Mouse (Mus musculus): ENCODE measurements around the gene Tubb2a. TPM values are rescaled to one million over a fixed set of nuclear protein-coding genes. Genes with fewer than 3 reads are reported as not detected.
"Not testable (repeated sequence)": the region's sequence is repeated elsewhere in the genome, so short reads cannot be mapped to it uniquely, and the experiment has no call there.

Tubb2a gene
- polyA plus RNA-seq, 1 experiment from 2014 or later: 140 TPM

- not testable (repeated sequence) for H3K4me3 ChIP-seq; H3K27me3 ChIP-seq (replicated peaks); H3K4me2 ChIP-seq; H3K9ac ChIP-seq; ATAC-seq (ENCODE audit: extremely low read depth, insufficient number of reproducible peaks, low FRiP score, low TSS enrichment); H3K9me3 ChIP-seq; H3K27ac ChIP-seq (replicated peaks)
- Histone ChIP-seq H3K4me1 (peaks cover 21% of the 10 kb centered on the region), H3K36me3 (peaks cover 45% of the 10 kb centered on the region)
- WGBS: 91% methylated on average over 11 of the region's 17 CpGs
Measured at GRCm38 (mm10) chr13:34074441-34074840, 3.4 kb downstream of the Tubb2a start.

GRCm38 (mm10) chr13:34072847-34073246 lies 5.0 kb downstream of the Tubb2a start:
- Histone ChIP-seq H3K9ac (no peak overlapping the region), H3K9me3 (no peaks in the 10 kb centered on the region), H3K4me1 (peaks cover 13% of the 10 kb centered on the region), H3K36me3 (peaks cover 60% of the 10 kb centered on the region), H3K4me2 (no peak overlapping the region), H3K27ac (replicated peaks) (no peak overlapping the region), H3K4me3 (no peak overlapping the region), H3K27me3 (replicated peaks) (no peaks in the 10 kb centered on the region)
- 63% methylated on average over 3 of the region's 3 CpGs for WGBS
- ATAC-seq (ENCODE audit: extremely low read depth, insufficient number of reproducible peaks, low FRiP score, low TSS enrichment): no peak

GRCm38 (mm10) chr13:34071836-34072235 lies 6.0 kb downstream of the Tubb2a start:
- Histone ChIP-seq H3K9ac (no peak overlapping the region), H3K4me1 (peaks cover 15% of the 10 kb centered on the region), H3K27me3 (replicated peaks) (no peaks in the 10 kb centered on the region), H3K4me2 (no peak overlapping the region), H3K36me3 (peaks cover 63% of the 10 kb centered on the region), H3K4me3 (no peak overlapping the region), H3K9me3 (no peaks in the 10 kb centered on the region), H3K27ac (replicated peaks) (no peak overlapping the region)
- ATAC-seq (ENCODE audit: extremely low read depth, insufficient number of reproducible peaks, low FRiP score, low TSS enrichment): no peak
- WGBS: 85% methylated on average over 6 of the region's 6 CpGs

- Histone ChIP-seq H3K27me3 (replicated peaks) (no peaks in the 10 kb centered on the region), H3K4me1 (peaks cover 10% of the 10 kb centered on the region), H3K4me3 (no peak overlapping the region), H3K27ac (replicated peaks) (no peak overlapping the region), H3K9me3 (no peaks in the 10 kb centered on the region), H3K9ac (no peak overlapping the region), H3K4me2 (no peak overlapping the region), H3K36me3 (peaks cover 54% of the 10 kb centered on the region)
- WGBS: 61% methylated on average over 4 of the region's 4 CpGs
- ATAC-seq (ENCODE audit: extremely low read depth, insufficient number of reproducible peaks, low FRiP score, low TSS enrichment): no peak
Measured at GRCm38 (mm10) chr13:34070296-34070695, 7.5 kb downstream of the Tubb2a start.

- Histone ChIP-seq H3K4me1 (peaks cover 7% of the 10 kb centered on the region), H3K4me2 (no peak overlapping the region), H3K36me3 (peaks cover 58% of the 10 kb centered on the region), H3K9ac (no peak overlapping the region), H3K27me3 (replicated peaks) (no peaks in the 10 kb centered on the region), H3K27ac (replicated peaks) (no peak overlapping the region), H3K9me3 (no peaks in the 10 kb centered on the region), H3K4me3 (no peak overlapping the region)
- WGBS: 59% methylated on average over 1 of the region's 1 CpGs
- ATAC-seq (ENCODE audit: extremely low read depth, insufficient number of reproducible peaks, low FRiP score, low TSS enrichment): no peak
Measured at GRCm38 (mm10) chr13:34066351-34066750, 11.5 kb downstream of the Tubb2a start.

GRCm38 (mm10) chr13:34062466-34062865 lies 15.3 kb downstream of the Tubb2a start:
- H3K9me3 ChIP-seq: no peaks in the 10 kb centered on the region
- no peaks in the 10 kb centered on the region for H3K27me3 ChIP-seq (replicated peaks)
- ATAC-seq (ENCODE audit: extremely low read depth, insufficient number of reproducible peaks, low FRiP score, low TSS enrichment): no peak
- peaks cover 60% of the 10 kb centered on the region for H3K36me3 ChIP-seq
- H3K27ac ChIP-seq (replicated peaks): no peak overlapping the region
- no peak overlapping the region for H3K9ac ChIP-seq
- H3K4me3 ChIP-seq: no peak overlapping the region
- whole genome bisulfite sequencing: 78% methylated on average over 10 of the region's 10 CpGs
- H3K4me1 ChIP-seq: peaks cover 9% of the 10 kb centered on the region
- no peak overlapping the region for H3K4me2 ChIP-seq

- WGBS: 72% methylated on average over 9 of the region's 9 CpGs
- H3K36me3 ChIP-seq: peaks cover 77% of the 10 kb centered on the region
Measured at GRCm38 (mm10) chr13:34060061-34060460, 17.7 kb downstream of the Tubb2a start.

GRCm38 (mm10) chr13:34057252-34057651 lies 20.6 kb downstream of the Tubb2a start:
- Histone ChIP-seq H3K36me3 (peaks cover 79% of the 10 kb centered on the region), H3K9me3 (no peaks in the 10 kb centered on the region), H3K4me1 (peaks cover 5% of the 10 kb centered on the region), H3K27ac (replicated peaks) (no peak overlapping the region), H3K9ac (no peak overlapping the region), H3K27me3 (replicated peaks) (no peaks in the 10 kb centered on the region), H3K4me3 (no peak overlapping the region), H3K4me2 (no peak overlapping the region)
- no peak for ATAC-seq (ENCODE audit: extremely low read depth, insufficient number of reproducible peaks, low FRiP score, low TSS enrichment)
- 91% methylated on average over 1 of the region's 1 CpGs for WGBS

More at GRCm38 (mm10) chr13:34060061-34060460, 17.7 kb downstream of the Tubb2a start:
- H3K27me3 ChIP-seq (replicated peaks): no peaks in the 10 kb centered on the region
- H3K4me2 ChIP-seq: no peak overlapping the region
- no peak overlapping the region for H3K4me3 ChIP-seq
- no peak overlapping the region for H3K9ac ChIP-seq
- ATAC-seq (ENCODE audit: extremely low read depth, insufficient number of reproducible peaks, low FRiP score, low TSS enrichment): no peak
- no peaks in the 10 kb centered on the region for H3K9me3 ChIP-seq
- H3K4me1 ChIP-seq: peaks cover 5% of the 10 kb centered on the region
- H3K27ac ChIP-seq (replicated peaks): no peak overlapping the region

- 83% methylated on average over 3 of the region's 3 CpGs for whole genome bisulfite sequencing
- Histone ChIP-seq H3K4me3 (no peak overlapping the region), H3K27ac (replicated peaks) (no peak overlapping the region), H3K27me3 (replicated peaks) (no peaks in the 10 kb centered on the region), H3K36me3 (peaks cover 90% of the 10 kb centered on the region), H3K9ac (no peak overlapping the region), H3K4me2 (no peak overlapping the region), H3K9me3 (no peaks in the 10 kb centered on the region), H3K4me1 (no peaks in the 10 kb centered on the region; the same call in 1 of the 2 replicates)
- no peak for ATAC-seq (ENCODE audit: extremely low read depth, insufficient number of reproducible peaks, low FRiP score, low TSS enrichment)
Measured at GRCm38 (mm10) chr13:34054983-34055382, 22.8 kb downstream of the Tubb2a start.

GRCm38 (mm10) chr13:34054391-34054790 lies 23.4 kb downstream of the Tubb2a start:
- no peak for ATAC-seq (ENCODE audit: extremely low read depth, insufficient number of reproducible peaks, low FRiP score, low TSS enrichment)
- no peaks in the 10 kb centered on the region for H3K4me1 ChIP-seq
- no peak overlapping the region for H3K27ac ChIP-seq (replicated peaks)
- no peak overlapping the region for H3K4me3 ChIP-seq
- H3K9ac ChIP-seq: no peak overlapping the region
- H3K27me3 ChIP-seq (replicated peaks): no peaks in the 10 kb centered on the region
- 75% methylated on average over 4 of the region's 4 CpGs for WGBS
- peaks cover 95% of the 10 kb centered on the region for H3K36me3 ChIP-seq
- H3K4me2 ChIP-seq: no peak overlapping the region
- H3K9me3 ChIP-seq: no peaks in the 10 kb centered on the region

- peaks cover 96% of the 10 kb centered on the region for H3K36me3 ChIP-seq
- no peaks in the 10 kb centered on the region for H3K4me1 ChIP-seq
- H3K4me3 ChIP-seq: no peak overlapping the region
- no peak overlapping the region for H3K27ac ChIP-seq (replicated peaks)
- no peak for ATAC-seq (ENCODE audit: extremely low read depth, insufficient number of reproducible peaks, low FRiP score, low TSS enrichment)
- H3K9ac ChIP-seq: no peak overlapping the region
- H3K4me2 ChIP-seq: no peak overlapping the region
- H3K27me3 ChIP-seq (replicated peaks): no peaks in the 10 kb centered on the region
- H3K9me3 ChIP-seq: no peaks in the 10 kb centered on the region
- 72% methylated on average over 13 of the region's 13 CpGs for WGBS
Measured at GRCm38 (mm10) chr13:34053673-34054282, 24.0 kb downstream of the Tubb2a start.

- Histone ChIP-seq H3K4me1 (no peaks in the 10 kb centered on the region), H3K9me3 (no peaks in the 10 kb centered on the region), H3K4me3 (no peak overlapping the region), H3K27ac (replicated peaks) (no peak overlapping the region), H3K36me3 (peaks cover 94% of the 10 kb centered on the region), H3K27me3 (replicated peaks) (no peaks in the 10 kb centered on the region), H3K4me2 (no peak overlapping the region), H3K9ac (no peak overlapping the region)
- WGBS: 79% methylated on average over 3 of the region's 3 CpGs
- ATAC-seq (ENCODE audit: extremely low read depth, insufficient number of reproducible peaks, low FRiP score, low TSS enrichment): no peak
Measured at GRCm38 (mm10) chr13:34051692-34052091, 26.1 kb downstream of the Tubb2a start.

Data from heart, embryonic 13.5 days (tissue).